Mouse (Mus musculus) megakaryocyte, embryonic 14.5 days (primary cell): ENCODE data around the gene Lin37. TPM values are rescaled to one million over a fixed set of nuclear protein-coding genes. Genes with fewer than 3 reads are reported as not detected.

ENCODE experiments used
- H3K27me3 ChIP-seq: replicated peaks from 2 replicates; pipeline ENCODE3; 2012; ENCODE audit warnings: inconsistent platforms
- H3K36me3 ChIP-seq: replicated peaks from 2 replicates; pipeline ENCODE3; 2012; ENCODE audit warnings: low read length, inconsistent platforms, mixed read lengths
- H3K4me1 ChIP-seq: 2 replicates; pipeline ENCODE4 v1.6.1; 2012; ENCODE audit warnings: inconsistent platforms
- H3K4me3 ChIP-seq: replicated peaks from 2 replicates; pipeline ENCODE3; 2012; ENCODE audit warnings: moderate library complexity, mild to moderate bottlenecking, inconsistent platforms
- H3K9me3 ChIP-seq: 2 replicates; pipeline ENCODE4 v1.6.1; 2012; ENCODE audit warnings: inconsistent platforms
- FLI1 ChIP-seq: IDR thresholded peaks from 2 replicates; pipeline ENCODE4 v1.6.1; 2012; ENCODE audit warnings: low read length, inconsistent platforms, mixed read lengths
- GATA1 ChIP-seq: IDR thresholded peaks from 3 replicates; pipeline ENCODE4 v1.6.1; 2012; ENCODE audit warnings: mixed read lengths, low read length, inconsistent platforms, borderline replicate concordance
- polyA plus RNA-seq: library from polyadenylated mRNA; stranded (reverse); fragments of >175 nt; gene quantifications from 2 replicates; pipeline ENCODE4 v1.2.3, GENCODE M21; 2012; ENCODE audit warnings: low replicate concordance; ENCODE audit not compliant: insufficient read depth

Lin37 gene
- polyA plus RNA-seq, result 49.3 and 62.3 TPM in 2 replicates

DNA sequence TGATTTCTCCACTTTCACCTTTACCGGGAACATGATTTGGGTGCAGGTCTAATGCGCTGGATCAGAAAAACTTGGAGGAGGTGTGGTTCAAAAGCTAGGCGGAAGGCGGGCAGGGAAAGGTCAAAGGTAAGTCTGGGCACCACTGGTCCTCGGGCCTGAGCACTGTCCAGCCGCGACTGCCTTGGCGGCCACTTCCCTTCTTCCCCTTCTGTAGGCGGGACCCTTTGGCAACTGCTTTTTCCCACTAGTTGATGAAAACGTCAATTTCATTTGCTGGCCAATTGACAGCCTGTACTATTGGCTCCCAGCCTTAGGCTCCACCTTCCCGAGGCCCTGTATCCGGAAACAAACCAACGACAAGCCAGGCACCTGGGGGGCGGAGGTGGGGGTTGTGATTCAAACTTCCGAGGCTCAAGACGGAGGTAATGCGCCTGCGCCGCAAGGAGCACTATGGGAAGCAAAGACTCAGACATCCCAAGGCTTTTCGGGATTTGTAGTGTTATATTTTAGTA lies at the start of gene Lin37:
Lin37 (minus strand) TSS at position 396 of the 512 bp plus-strand sequence.
- H3K27me3 ChIP-seq, result no peaks in the 10 kb centered on the region
- peaks cover 66% of the 10 kb centered on the region for H3K4me1 ChIP-seq
- peaks cover 56% of the 10 kb centered on the region for H3K36me3 ChIP-seq
- H3K4me3 ChIP-seq, result peak within 1 kb of the TSS; percentile 96
- H3K9me3 ChIP-seq, result no peaks in the 10 kb centered on the region
- TF ChIP-seq FLI1 (no peak), GATA1 (no peak)

DNA sequence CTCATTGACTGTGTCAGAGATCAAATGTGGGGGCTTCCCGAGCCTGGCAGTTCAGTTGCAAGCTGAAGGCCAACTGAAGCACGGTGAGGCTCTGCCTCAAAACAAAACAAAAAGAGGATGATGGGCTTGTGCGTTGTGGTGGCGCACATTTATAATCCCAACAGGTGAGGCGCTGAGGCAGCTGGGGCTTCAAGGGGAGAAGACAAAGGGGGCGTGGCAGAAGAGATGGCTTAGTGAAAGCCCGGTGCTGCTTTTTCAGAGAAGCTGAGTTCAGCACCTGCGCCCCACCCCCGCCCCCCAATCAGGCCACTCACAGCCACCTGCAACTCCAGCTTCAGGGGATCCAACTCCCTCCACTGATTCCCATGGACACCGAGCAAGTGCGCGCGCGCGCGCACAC lies 48.8 kb upstream of the Lin37 start:
- H3K27me3 ChIP-seq, result peaks cover 10% of the 10 kb centered on the region

DNA sequence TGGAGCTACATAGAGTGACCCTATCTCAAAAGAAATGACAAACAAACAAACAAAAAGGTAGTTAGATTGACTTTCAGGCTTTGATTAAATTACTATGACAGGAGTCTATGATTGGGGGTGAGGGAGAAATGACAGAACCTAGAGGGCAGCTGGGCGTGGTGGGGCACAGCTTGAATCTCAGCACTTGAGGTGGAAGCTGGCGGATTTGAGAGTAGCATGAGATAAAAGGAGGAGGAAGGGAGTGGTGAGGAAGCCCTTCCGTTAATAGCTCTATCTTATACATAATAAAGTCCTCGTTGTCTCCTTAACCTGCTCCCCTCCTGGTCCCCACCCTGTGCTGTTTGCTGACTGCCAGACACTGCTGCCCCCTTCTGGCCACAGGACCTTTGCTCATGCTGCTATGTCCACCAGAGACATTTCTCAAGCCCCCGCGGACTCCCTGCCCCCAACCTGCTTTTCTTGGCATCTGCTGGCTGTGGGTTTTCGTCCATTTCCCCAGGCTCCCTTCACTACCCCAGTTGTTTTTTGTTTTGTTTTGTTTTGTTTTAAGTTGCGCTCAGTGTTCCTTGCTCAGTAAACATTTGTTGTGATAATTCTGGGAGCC lies 48.2 kb upstream of the Lin37 start:
- TF ChIP-seq FLI1 (no peak), GATA1 (no peak)
- no peaks in the 10 kb centered on the region for H3K9me3 ChIP-seq
- H3K4me1 ChIP-seq, result peaks cover 15% of the 10 kb centered on the region
- no peaks in the 10 kb centered on the region for H3K36me3 ChIP-seq
- H3K4me3 ChIP-seq, result no peak overlapping the region
- H3K27me3 ChIP-seq, result peaks cover 13% of the 10 kb centered on the region

More for the DNA sequence above, 48.8 kb upstream of the Lin37 start:
- Histone ChIP-seq H3K9me3 (no peaks in the 10 kb centered on the region), H3K4me3 (no peak overlapping the region), H3K36me3 (no peaks in the 10 kb centered on the region), H3K4me1 (peaks cover 21% of the 10 kb centered on the region)
- no peak for TF ChIP-seq GATA1
- TF ChIP-seq FLI1, result no peak

DNA sequence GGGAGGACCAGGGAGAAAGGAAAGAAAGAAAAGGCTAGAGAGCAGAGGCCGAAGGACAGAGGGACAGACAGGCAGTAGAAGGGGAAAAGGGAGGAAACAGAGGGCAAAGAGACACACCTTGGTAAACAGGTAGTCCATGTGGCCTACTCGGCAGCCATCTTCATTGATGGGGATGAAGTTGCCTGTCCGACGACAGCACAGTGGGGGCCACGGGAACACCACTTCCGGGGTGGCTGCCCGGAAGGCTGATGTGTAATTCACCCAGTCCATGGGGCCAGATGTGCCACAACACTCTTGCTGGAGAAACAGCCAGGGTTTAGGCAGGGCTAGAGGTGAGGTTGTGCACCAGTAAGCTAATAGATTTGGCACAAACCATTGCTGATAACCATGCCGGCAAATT lies 45.3 kb upstream of the Lin37 start:
- Histone ChIP-seq H3K4me3 (no peak overlapping the region), H3K4me1 (peaks cover 18% of the 10 kb centered on the region), H3K27me3 (peaks cover 17% of the 10 kb centered on the region), H3K9me3 (no peaks in the 10 kb centered on the region), H3K36me3 (no peaks in the 10 kb centered on the region)
- no peak for TF ChIP-seq GATA1
- TF ChIP-seq FLI1, result no peak

DNA sequence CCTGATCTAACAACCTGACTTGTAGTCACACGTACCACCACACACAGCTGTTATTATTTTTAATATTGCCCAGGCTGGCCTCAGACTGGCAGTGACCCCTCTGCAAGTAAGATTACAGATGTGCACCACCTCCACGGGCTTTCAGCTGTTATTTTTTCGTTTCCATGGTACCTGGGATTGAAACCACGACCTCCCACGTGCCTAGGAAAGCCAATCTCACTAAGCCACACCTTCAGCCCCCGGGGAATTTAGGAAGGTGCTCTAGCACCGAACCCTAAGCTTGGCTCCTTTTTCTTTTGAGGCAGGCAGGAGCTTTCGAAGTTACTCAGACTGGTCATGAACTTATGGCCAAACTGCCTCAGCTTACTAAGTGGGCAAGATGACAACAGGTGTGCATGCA lies 44.8 kb upstream of the Lin37 start:
- TF ChIP-seq FLI1 (no peak), GATA1 (no peak)
- Histone ChIP-seq H3K36me3 (no peaks in the 10 kb centered on the region), H3K27me3 (peaks cover 21% of the 10 kb centered on the region), H3K4me3 (no peak overlapping the region), H3K9me3 (no peaks in the 10 kb centered on the region), H3K4me1 (peaks cover 20% of the 10 kb centered on the region)

DNA sequence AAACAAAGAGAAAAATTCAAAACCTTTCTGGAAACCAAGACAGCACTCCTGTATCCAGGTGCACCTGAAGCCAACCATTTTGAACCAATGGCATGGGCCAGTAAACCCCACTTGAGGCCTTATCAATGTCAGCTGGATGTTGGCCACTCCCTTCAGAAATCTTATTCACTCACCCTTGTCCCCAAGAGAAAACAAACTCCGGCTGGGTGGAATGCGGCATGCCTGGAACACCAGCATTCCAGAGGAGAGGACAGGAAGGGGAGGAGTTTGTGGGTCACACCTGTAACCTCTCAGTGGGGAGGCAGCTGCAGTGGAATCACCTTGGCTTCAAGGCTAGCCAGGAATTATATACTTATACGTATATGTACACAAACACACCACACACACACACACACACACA lies 42.9 kb upstream of the Lin37 start:
- H3K4me1 ChIP-seq, result peaks cover 10% of the 10 kb centered on the region
- H3K27me3 ChIP-seq, result peaks cover 30% of the 10 kb centered on the region
- TF ChIP-seq GATA1, result no peak
- TF ChIP-seq FLI1, result no peak
- no peaks in the 10 kb centered on the region for H3K36me3 ChIP-seq
- H3K9me3 ChIP-seq, result peaks cover 3% of the 10 kb centered on the region; the same call in 1 of the 2 replicates
- no peak overlapping the region for H3K4me3 ChIP-seq

DNA sequence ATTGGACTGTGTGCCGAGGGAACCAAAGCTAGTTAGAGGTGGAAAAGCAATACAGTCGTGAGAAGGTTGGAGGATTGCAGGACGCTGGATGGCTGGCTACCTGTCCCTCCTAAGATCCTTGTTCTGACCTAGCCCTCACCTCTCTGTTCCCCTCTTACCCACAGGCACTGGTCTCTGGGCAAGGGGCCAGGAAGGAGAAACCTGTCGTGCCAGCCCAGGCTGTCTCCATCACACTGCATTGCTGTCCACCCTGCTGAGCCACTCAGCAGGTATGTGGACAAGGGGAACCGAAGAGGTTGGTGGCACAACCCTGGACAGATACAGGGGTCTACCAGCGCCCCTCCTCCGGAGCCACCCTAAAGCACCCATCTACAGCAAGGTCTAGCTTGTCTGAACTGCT lies 41.0 kb upstream of the Lin37 start:
- Histone ChIP-seq H3K4me1 (peaks cover 10% of the 10 kb centered on the region), H3K27me3 (peaks cover 28% of the 10 kb centered on the region), H3K36me3 (no peaks in the 10 kb centered on the region), H3K4me3 (no peak overlapping the region), H3K9me3 (peaks cover 3% of the 10 kb centered on the region; the same call in 1 of the 2 replicates)
- TF ChIP-seq GATA1, result no peak
- TF ChIP-seq FLI1, result no peak

DNA sequence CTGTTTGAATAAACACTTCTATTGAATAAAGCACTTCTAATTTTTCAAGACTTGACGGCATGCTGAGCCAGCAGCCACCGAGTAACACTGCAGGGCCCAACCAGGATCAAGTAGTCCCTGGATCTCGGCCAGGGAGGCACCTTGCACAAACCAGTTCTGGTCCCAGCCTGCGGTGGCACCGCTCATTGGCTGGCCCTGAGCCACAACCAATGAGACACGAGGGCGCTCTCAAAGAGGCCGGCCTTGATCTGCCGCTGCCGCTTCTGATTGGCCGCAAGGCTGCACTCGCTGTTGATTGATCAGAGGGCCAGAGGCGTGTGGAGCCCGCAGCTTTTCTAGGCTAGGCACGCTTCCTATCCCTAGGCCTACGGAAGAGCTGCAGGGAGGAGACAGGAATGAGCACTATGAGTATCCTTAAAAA lies 40.3 kb upstream of the Lin37 start:
- Histone ChIP-seq H3K4me1 (peaks cover 12% of the 10 kb centered on the region), H3K36me3 (no peaks in the 10 kb centered on the region), H3K4me3 (peak overlapping the region; percentile 33), H3K27me3 (peaks cover 34% of the 10 kb centered on the region), H3K9me3 (peaks cover 3% of the 10 kb centered on the region; the same call in 1 of the 2 replicates)
- TF ChIP-seq GATA1, result no peak
- TF ChIP-seq FLI1, result no peak

DNA sequence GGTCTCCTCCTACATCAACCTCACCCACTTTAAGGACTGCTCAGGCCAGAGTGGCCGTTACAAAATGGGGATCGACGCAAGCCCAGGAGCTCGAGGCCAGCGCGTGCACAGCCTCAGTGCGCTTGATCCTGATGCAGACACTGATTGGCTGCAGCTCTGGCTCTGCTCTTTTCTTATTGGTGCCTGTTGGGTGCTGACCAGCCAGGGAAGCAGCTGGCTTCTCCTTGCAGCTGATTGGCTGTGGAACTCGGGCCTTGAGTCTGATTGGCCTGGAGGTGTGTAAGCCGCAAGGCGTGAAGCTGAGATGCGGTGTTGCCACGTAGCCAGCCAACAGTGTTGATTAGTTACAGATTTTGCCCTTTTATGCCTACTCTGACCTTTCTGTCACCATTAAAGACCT lies 39.1 kb upstream of the Lin37 start, which contains the start of gene Zbtb32:
Zbtb32 (minus strand) TSS at position 124 of the 400 bp plus-strand sequence.
- Histone ChIP-seq H3K27me3 (peaks cover 37% of the 10 kb centered on the region), H3K4me1 (peaks cover 23% of the 10 kb centered on the region), H3K9me3 (peaks cover 3% of the 10 kb centered on the region; the same call in 1 of the 2 replicates), H3K36me3 (no peaks in the 10 kb centered on the region), H3K4me3 (no peak within 1 kb of the TSS)
- TF ChIP-seq FLI1 (no peak), GATA1 (no peak)

DNA sequence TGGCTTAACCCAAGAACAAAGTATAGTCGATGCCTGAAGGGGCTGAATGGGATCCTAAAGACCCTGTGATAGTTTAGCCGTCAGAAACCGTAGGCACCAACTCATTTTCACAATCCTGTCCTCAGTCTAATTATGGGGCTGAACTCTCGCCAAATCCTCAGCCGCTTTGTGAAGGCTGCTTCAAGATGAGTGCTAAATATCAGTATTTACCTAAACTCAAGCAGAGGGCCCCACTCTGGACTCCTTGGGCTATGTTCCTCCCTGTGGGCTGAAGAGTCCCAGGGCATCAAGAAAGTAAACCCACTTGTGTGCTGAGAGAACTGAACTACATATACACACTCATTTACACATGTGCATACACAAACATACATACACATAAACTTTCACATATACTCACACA lies 37.2 kb upstream of the Lin37 start:
- Histone ChIP-seq H3K9me3 (peaks cover 3% of the 10 kb centered on the region; the same call in 1 of the 2 replicates), H3K4me3 (no peak overlapping the region), H3K4me1 (peaks cover 36% of the 10 kb centered on the region), H3K27me3 (peaks cover 37% of the 10 kb centered on the region), H3K36me3 (no peaks in the 10 kb centered on the region)
- TF ChIP-seq GATA1 (no peak), FLI1 (no peak)
